Mouse (Mus musculus): ENCODE results near the gene Hnrnpul2. TPM values are rescaled to one million over a fixed set of nuclear protein-coding genes. Genes with fewer than 3 reads are reported as not detected.

The Hnrnpul2 gene
- polyA plus RNA-seq, 1 experiment from 2014 or later = 5.5 TPM

GRCm38 (mm10) chr19:8844371-8845129 lies 24.7 kb downstream of the Hnrnpul2 start:
- Histone ChIP-seq H3K36me3 (ENCODE audit: insufficient read depth, low read length) (0 out of 2 replicates have a peak, but pooled peaks cover 20% of the 10 kb centered on the region), H3K4me2 (ENCODE audit: low read length) (no peak overlapping the region), H3K27me3 (ENCODE audit: insufficient read depth, low read length) (no peaks in the 10 kb centered on the region), H3K9ac (ENCODE audit: low read depth, low read length) (no peak overlapping the region), H3K4me3 (replicated peaks; ENCODE audit: low read depth, low read length) (no peak overlapping the region), H3K27ac (no peak overlapping the region), H3K9me3 (replicated peaks; ENCODE audit: low read length) (no peaks in the 10 kb centered on the region), H3K4me1 (replicated peaks; ENCODE audit: insufficient read depth, low read length) (peaks cover 11% of the 10 kb centered on the region)
- DNase-seq (ENCODE audit: low spot score) = peak; percentile 90
- no peak for ATAC-seq (replicated peaks; ENCODE audit: low FRiP score, low read depth)
- peak; percentile 85 for TF ChIP-seq CTCF (IDR thresholded peaks at IDR 0.05; ENCODE audit: low read depth)
- WGBS = 60% methylated on average over 5 of the region's 5 CpGs

DNA sequence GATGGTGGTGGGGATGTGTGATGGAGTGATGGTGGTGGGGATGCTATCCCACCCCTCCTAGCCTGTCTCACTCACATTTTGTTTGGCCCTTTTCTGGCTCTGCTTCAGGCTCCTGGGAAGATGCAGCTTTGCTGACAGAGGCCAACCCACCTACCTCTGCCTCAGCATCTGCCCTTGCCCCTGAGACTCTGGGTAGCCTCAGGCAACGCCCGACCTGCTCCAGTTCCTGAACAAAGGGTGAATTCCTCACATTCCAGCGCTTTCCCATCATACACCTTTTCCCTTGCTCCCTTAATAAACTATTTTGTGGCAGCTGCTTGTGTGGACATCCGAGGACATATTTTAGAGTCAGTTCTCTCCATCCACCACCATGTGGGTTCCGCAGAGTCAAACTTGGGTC lies 28.5 kb downstream of the Hnrnpul2 start:
- H3K27ac ChIP-seq = no peak overlapping the region
- no peak for TF ChIP-seq CTCF (IDR thresholded peaks at IDR 0.05; ENCODE audit: low read depth)
- no peak overlapping the region for H3K4me2 ChIP-seq (ENCODE audit: low read length)
- no peaks in the 10 kb centered on the region for H3K9me3 ChIP-seq (replicated peaks; ENCODE audit: low read length)
- no peak overlapping the region for H3K4me3 ChIP-seq (replicated peaks; ENCODE audit: low read depth, low read length)
- H3K36me3 ChIP-seq (ENCODE audit: insufficient read depth, low read length) = 0 out of 2 replicates have a peak, but pooled peaks cover 18% of the 10 kb centered on the region
- H3K4me1 ChIP-seq (replicated peaks; ENCODE audit: insufficient read depth, low read length) = no peaks in the 10 kb centered on the region
- DNase-seq (ENCODE audit: low spot score) (no peak), ATAC-seq (replicated peaks; ENCODE audit: low FRiP score, low read depth) (no peak)
- no peaks in the 10 kb centered on the region for H3K27me3 ChIP-seq (ENCODE audit: insufficient read depth, low read length)
- 67% methylated on average over 5 of the region's 5 CpGs for WGBS
- no peak overlapping the region for H3K9ac ChIP-seq (ENCODE audit: low read depth, low read length)

DNA sequence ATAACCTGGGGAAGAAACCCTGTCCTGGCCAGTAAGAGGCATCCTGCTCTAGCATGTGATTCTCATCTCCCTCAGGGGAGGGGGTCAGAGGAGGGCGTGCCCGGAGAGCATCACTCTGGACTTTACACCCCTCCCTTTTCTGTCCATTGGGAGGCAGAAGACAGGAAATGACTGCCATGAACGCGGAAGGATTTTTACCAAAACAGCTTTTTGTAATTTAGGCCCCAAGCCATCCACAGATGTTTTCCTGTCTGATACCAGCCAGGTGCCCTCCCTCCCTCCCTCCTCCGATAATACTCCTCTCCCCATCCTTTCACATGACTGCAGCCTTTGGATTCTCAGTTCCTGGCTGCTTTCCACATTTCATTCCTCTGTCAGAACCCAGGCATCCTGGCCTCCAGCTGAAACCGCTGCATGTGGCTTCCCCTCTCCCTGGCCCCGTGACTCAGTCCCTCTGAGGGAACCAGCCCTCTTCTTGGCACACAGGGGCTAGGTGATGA lies 30.6 kb downstream of the Hnrnpul2 start, which contains the start of gene Lrrn4cl:
Lrrn4cl (plus strand) TSS at position 367 of the 500 bp plus-strand sequence.
- TF ChIP-seq CTCF (IDR thresholded peaks at IDR 0.05; ENCODE audit: low read depth) = no peak
- no peak within 1 kb of the TSS for H3K9ac ChIP-seq (ENCODE audit: low read depth, low read length)
- peak; percentile 84 for DNase-seq (ENCODE audit: low spot score)
- ATAC-seq (replicated peaks; ENCODE audit: low FRiP score, low read depth) = peak; percentile 87
- WGBS = 28% methylated on average over 7 of the region's 7 CpGs
- H3K4me2 ChIP-seq (ENCODE audit: low read length) = no peak within 1 kb of the TSS
- 0 out of 2 replicates have a peak, but pooled peaks cover 14% of the 10 kb centered on the region for H3K36me3 ChIP-seq (ENCODE audit: insufficient read depth, low read length)
- H3K27ac ChIP-seq = peak within 1 kb of the TSS; percentile 8
- H3K27me3 ChIP-seq (ENCODE audit: insufficient read depth, low read length) = no peaks in the 10 kb centered on the region
- no peaks in the 10 kb centered on the region for H3K9me3 ChIP-seq (replicated peaks; ENCODE audit: low read length)
- H3K4me1 ChIP-seq (replicated peaks; ENCODE audit: insufficient read depth, low read length) = no peaks in the 10 kb centered on the region
- no peak within 1 kb of the TSS for H3K4me3 ChIP-seq (replicated peaks; ENCODE audit: low read depth, low read length)

DNA sequence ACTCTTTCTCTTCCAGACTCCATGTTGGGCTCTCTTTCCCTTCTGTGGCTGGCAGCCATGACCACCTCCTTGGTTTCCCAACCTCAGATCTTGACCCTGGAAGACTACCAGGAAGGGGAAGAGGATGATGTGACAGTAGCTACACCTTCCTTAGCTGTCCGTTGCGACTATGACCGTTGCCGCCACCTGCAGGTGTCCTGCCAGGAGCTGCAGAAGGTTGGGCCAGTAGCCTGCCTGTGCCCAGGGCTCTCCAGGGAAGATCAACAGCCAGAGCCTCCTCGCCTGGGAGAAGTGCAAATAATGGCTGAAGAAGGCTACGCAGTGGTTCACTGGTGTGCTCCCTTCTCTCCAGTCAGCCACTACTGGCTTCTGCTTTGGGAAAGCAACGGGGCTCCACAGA lies 31.8 kb downstream of the Hnrnpul2 start:
- Histone ChIP-seq H3K4me3 (replicated peaks; ENCODE audit: low read depth, low read length) (no peak overlapping the region), H3K27ac (no peak overlapping the region), H3K4me2 (ENCODE audit: low read length) (no peak overlapping the region), H3K27me3 (ENCODE audit: insufficient read depth, low read length) (no peaks in the 10 kb centered on the region), H3K4me1 (replicated peaks; ENCODE audit: insufficient read depth, low read length) (no peaks in the 10 kb centered on the region), H3K9ac (ENCODE audit: low read depth, low read length) (no peak overlapping the region), H3K9me3 (replicated peaks; ENCODE audit: low read length) (no peaks in the 10 kb centered on the region), H3K36me3 (ENCODE audit: insufficient read depth, low read length) (0 out of 2 replicates have a peak, but pooled peaks cover 9% of the 10 kb centered on the region)
- ATAC-seq (replicated peaks; ENCODE audit: low FRiP score, low read depth) = no peak
- no peak for DNase-seq (ENCODE audit: low spot score)
- TF ChIP-seq CTCF (IDR thresholded peaks at IDR 0.05; ENCODE audit: low read depth) = peak; percentile 4; the same call in 1 of the 2 replicates
- WGBS = 61% methylated on average over 7 of the region's 7 CpGs

- no peak overlapping the region for H3K4me3 ChIP-seq (replicated peaks; ENCODE audit: low read depth, low read length)
- no peak for TF ChIP-seq CTCF (IDR thresholded peaks at IDR 0.05; ENCODE audit: low read depth)
- 0 out of 2 replicates have a peak, but pooled peaks cover 4% of the 10 kb centered on the region for H3K36me3 ChIP-seq (ENCODE audit: insufficient read depth, low read length)
- H3K4me2 ChIP-seq (ENCODE audit: low read length) = no peak overlapping the region
- 51% methylated on average over 10 of the region's 10 CpGs for WGBS
- no peak overlapping the region for H3K27ac ChIP-seq
- DNase-seq (ENCODE audit: low spot score) (no peak), ATAC-seq (replicated peaks; ENCODE audit: low FRiP score, low read depth) (no peak)
- H3K4me1 ChIP-seq (replicated peaks; ENCODE audit: insufficient read depth, low read length) = no peaks in the 10 kb centered on the region
- no peaks in the 10 kb centered on the region for H3K9me3 ChIP-seq (replicated peaks; ENCODE audit: low read length)
- no peak overlapping the region for H3K9ac ChIP-seq (ENCODE audit: low read depth, low read length)
- no peaks in the 10 kb centered on the region for H3K27me3 ChIP-seq (ENCODE audit: insufficient read depth, low read length)
Observed at GRCm38 (mm10) chr19:8852236-8852928, 32.6 kb downstream of the Hnrnpul2 start.

DNA sequence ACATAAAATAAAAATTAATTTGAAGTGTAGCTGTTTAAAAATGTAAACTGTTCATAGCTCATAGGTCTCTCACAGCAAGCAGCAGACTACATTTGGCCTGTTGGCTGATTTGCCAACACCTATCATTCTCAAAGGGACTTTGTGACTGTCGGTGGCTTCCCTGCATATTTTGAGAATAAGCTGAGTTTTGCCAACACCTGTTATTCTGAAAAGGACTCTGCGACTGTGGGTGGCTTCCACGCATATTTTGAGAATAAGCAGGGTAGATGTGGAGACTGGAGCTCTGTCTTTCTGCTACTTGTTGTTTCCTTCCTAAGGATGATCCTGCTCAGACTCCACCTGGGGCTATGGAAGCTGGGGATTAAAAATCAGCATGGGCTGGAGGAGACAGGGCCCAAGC lies 33.3 kb downstream of the Hnrnpul2 start:
- no peak overlapping the region for H3K4me2 ChIP-seq (ENCODE audit: low read length)
- no peak overlapping the region for H3K9ac ChIP-seq (ENCODE audit: low read depth, low read length)
- H3K9me3 ChIP-seq (replicated peaks; ENCODE audit: low read length) = no peaks in the 10 kb centered on the region
- no peak for TF ChIP-seq CTCF (IDR thresholded peaks at IDR 0.05; ENCODE audit: low read depth)
- H3K27ac ChIP-seq = no peak overlapping the region
- no peak overlapping the region for H3K4me3 ChIP-seq (replicated peaks; ENCODE audit: low read depth, low read length)
- H3K27me3 ChIP-seq (ENCODE audit: insufficient read depth, low read length) = no peaks in the 10 kb centered on the region
- no peaks in the 10 kb centered on the region for H3K4me1 ChIP-seq (replicated peaks; ENCODE audit: insufficient read depth, low read length)
- no peak for ATAC-seq (replicated peaks; ENCODE audit: low FRiP score, low read depth)
- no peaks in the 10 kb centered on the region for H3K36me3 ChIP-seq (ENCODE audit: insufficient read depth, low read length)
- no peak for DNase-seq (ENCODE audit: low spot score)
- WGBS = 83% methylated on average over 3 of the region's 3 CpGs
